Mouse (Mus musculus): ENCODE measurements around the gene Alkbh1. TPM values are rescaled to one million over a fixed set of nuclear protein-coding genes. Genes with fewer than 3 reads are reported as not detected.
A peak's percentile ranks its signal among the peaks of the same experiment; 100 is the strongest.

The Alkbh1 gene
- polyA plus RNA-seq, 1 experiment = 12.7 TPM

DNA sequence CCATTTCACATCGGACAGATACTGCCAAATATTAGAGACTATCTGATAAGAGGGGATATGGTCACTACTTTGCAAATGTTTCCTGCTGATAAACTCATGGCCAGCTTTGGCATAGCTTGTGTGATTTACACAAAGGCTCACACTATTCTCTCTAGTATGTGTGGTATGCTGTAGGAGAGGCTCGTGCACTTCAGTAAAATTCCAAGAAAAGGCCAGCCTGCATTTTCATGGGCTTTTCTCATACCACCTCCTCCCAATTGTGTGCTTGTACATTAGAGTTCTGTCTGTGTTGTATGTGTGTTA lies 62.5 kb downstream of the Alkbh1 start:
- no peak overlapping the region for H3ac ChIP-seq (ENCODE audit: control insufficient read depth, insufficient read length, low read depth)
- H3K4me3 ChIP-seq (ENCODE audit: insufficient read depth, poor library complexity, severe bottlenecking) = no peak overlapping the region
- H3K79me3 ChIP-seq (ENCODE audit: low read depth) = peaks cover 75% of the 10 kb centered on the region
- H3K79me2 ChIP-seq (ENCODE audit: control insufficient read depth, insufficient read depth) = peaks cover 98% of the 10 kb centered on the region
- TF ChIP-seq MYOD1 (IDR thresholded peaks at IDR 0.05; ENCODE audit: control insufficient read depth, insufficient read length, low read depth) (no peak), USF1 (IDR thresholded peaks at IDR 0.05; ENCODE audit: low read depth) (no peak), FOSL1 (IDR thresholded peaks at IDR 0.05; ENCODE audit: insufficient read depth, low read length, poor library complexity, severe bottlenecking) (no peak), CEBPB (IDR thresholded peaks at IDR 0.05; ENCODE audit: low read depth) (no peak), MAX (IDR thresholded peaks at IDR 0.05) (no peak), MYOG (IDR thresholded peaks at IDR 0.05; ENCODE audit: control insufficient read depth, extremely low read depth, insufficient read length) (no peak), CTCF (IDR thresholded peaks at IDR 0.05; ENCODE audit: control insufficient read depth, insufficient read depth, insufficient read length) (no peak)
- H3K36me3 ChIP-seq (ENCODE audit: control insufficient read depth, insufficient read depth) = no peaks in the 10 kb centered on the region
- H3K27me3 ChIP-seq (ENCODE audit: control insufficient read depth, insufficient read depth, insufficient read length) = no peaks in the 10 kb centered on the region

DNA sequence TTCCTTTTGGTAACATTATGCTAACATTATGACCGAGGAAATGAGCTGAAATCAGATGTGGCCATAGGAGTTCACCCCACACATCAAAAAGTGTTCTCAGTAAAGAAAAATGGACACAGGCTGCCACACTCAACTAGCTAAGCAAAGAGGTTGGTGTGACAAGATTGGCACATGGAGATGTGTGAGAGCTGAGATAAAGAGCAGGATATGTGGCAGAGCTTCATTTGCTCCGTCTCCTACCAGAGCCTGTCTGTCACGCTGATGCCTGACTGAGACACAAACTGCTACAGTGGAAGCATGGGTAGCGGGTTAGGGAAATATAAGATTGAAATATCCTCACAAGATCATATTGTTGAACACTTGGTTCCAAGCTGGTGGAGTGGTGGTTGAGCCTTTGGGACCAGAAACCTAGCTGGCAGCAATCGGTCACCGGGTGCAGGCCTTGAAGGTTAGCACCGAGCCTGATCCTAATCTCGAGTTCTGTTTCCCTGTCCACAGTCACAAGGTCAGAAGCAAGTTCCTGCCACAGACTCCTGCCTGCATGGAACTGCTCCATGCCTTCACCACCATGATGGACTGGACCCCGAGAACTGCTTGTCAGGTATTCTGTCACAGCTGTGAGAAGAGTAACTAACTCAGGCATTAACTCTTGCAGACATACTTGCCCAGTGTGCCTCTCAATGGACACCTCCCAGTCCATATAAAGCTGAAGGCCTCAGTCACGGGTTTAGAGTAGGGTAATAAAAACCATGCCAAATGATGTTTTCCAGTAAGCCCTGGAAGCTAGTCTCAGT lies 63.0 kb downstream of the Alkbh1 start:
- H3K36me3 ChIP-seq (ENCODE audit: control insufficient read depth, insufficient read depth) = no peaks in the 10 kb centered on the region
- peaks cover 74% of the 10 kb centered on the region for H3K79me3 ChIP-seq (ENCODE audit: low read depth)
- TF ChIP-seq USF1 (IDR thresholded peaks at IDR 0.05; ENCODE audit: low read depth) (no peak), MYOG (IDR thresholded peaks at IDR 0.05; ENCODE audit: control insufficient read depth, extremely low read depth, insufficient read length) (no peak)
- no peaks in the 10 kb centered on the region for H3K27me3 ChIP-seq (ENCODE audit: control insufficient read depth, insufficient read depth, insufficient read length)
- H3ac ChIP-seq (ENCODE audit: control insufficient read depth, insufficient read length, low read depth) = no peak overlapping the region
- no peak overlapping the region for H3K4me3 ChIP-seq (ENCODE audit: insufficient read depth, poor library complexity, severe bottlenecking)
- H3K79me2 ChIP-seq (ENCODE audit: control insufficient read depth, insufficient read depth) = peaks cover 98% of the 10 kb centered on the region

GRCm38 (mm10) chr12:87379496-87379895 lies 64.3 kb downstream of the Alkbh1 start:
- Histone ChIP-seq H3K36me3 (ENCODE audit: control insufficient read depth, insufficient read depth) (no peaks in the 10 kb centered on the region), H3K79me2 (ENCODE audit: control insufficient read depth, insufficient read depth) (peaks cover 98% of the 10 kb centered on the region), H3K79me3 (ENCODE audit: low read depth) (peaks cover 67% of the 10 kb centered on the region), H3K27me3 (ENCODE audit: control insufficient read depth, insufficient read depth, insufficient read length) (no peaks in the 10 kb centered on the region), H3K4me3 (ENCODE audit: insufficient read depth, poor library complexity, severe bottlenecking) (no peak overlapping the region), H3ac (ENCODE audit: control insufficient read depth, insufficient read length, low read depth) (no peak overlapping the region)
- no peak for TF ChIP-seq CEBPB (IDR thresholded peaks at IDR 0.05; ENCODE audit: low read depth)
- no peak for TF ChIP-seq USF1 (IDR thresholded peaks at IDR 0.05; ENCODE audit: low read depth)
- TF ChIP-seq FOSL1 (IDR thresholded peaks at IDR 0.05; ENCODE audit: insufficient read depth, low read length, poor library complexity, severe bottlenecking) = no peak
- TF ChIP-seq CTCF (IDR thresholded peaks at IDR 0.05; ENCODE audit: control insufficient read depth, insufficient read depth, insufficient read length) = no peak
- no peak for TF ChIP-seq MYOD1 (IDR thresholded peaks at IDR 0.05; ENCODE audit: control insufficient read depth, insufficient read length, low read depth)

Small RNA genes lying within 50 kb of the gene (microRNA-seq; reads per million reads assigned to microRNA genes)
- gene Mir3068 (ENCODE audit: borderline microRNAs expressed) = 60.8 reads per million, percentile 70 among the genes with 10 or more reads in this experiment

Other genes starting within 250 kb of the Alkbh1 start
- gene Samd15, start 244.3 kb downstream of the Alkbh1 start, polyA plus RNA-seq (2012; fragmentation: generic; extraction: Trizol) = 0.26 TPM
- gene Tmed8, start 243.6 kb downstream of the Alkbh1 start, polyA plus RNA-seq (2012; fragmentation: generic; extraction: Trizol) = 2.6 TPM
- 0.18 TPM for gene Noxred1, start 205.3 kb downstream of the Alkbh1 start, polyA plus RNA-seq (2012; fragmentation: generic; extraction: Trizol)
- gene Vipas39, start 177.8 kb downstream of the Alkbh1 start, polyA plus RNA-seq (2012; fragmentation: generic; extraction: Trizol) = 23.2 TPM
- gene Ahsa1, start 177.5 kb downstream of the Alkbh1 start, polyA plus RNA-seq (2012; fragmentation: generic; extraction: Trizol) = 226 TPM
- gene Ism2, start 144.3 kb downstream of the Alkbh1 start, polyA plus RNA-seq (2012; fragmentation: generic; extraction: Trizol) = 0.18 TPM
- 44.7 TPM for gene Sptlc2, start 55.7 kb downstream of the Alkbh1 start, polyA plus RNA-seq (2012; fragmentation: generic; extraction: Trizol)
- gene Slirp, start 121 bp downstream of the Alkbh1 start, polyA plus RNA-seq (2012; fragmentation: generic; extraction: Trizol) = 84.9 TPM
- 41.7 TPM for gene Snw1, start 28.3 kb upstream of the Alkbh1 start, polyA plus RNA-seq (2012; fragmentation: generic; extraction: Trizol)
- not detected for gene Gm5788, start 50.7 kb upstream of the Alkbh1 start, polyA plus RNA-seq (2012; fragmentation: generic; extraction: Trizol)
- 0.05 TPM for gene Gm8300, start 70.3 kb upstream of the Alkbh1 start, polyA plus RNA-seq (2012; fragmentation: generic; extraction: Trizol)
- gene Oog1, start 158.7 kb upstream of the Alkbh1 start, polyA plus RNA-seq (2012; fragmentation: generic; extraction: Trizol) = 0.27 TPM
- 0.23 TPM for gene Gm4027, start 174.9 kb upstream of the Alkbh1 start, polyA plus RNA-seq (2012; fragmentation: generic; extraction: Trizol)
- not detected for gene Gm16381, start 200.6 kb upstream of the Alkbh1 start, polyA plus RNA-seq (2012; fragmentation: generic; extraction: Trizol)

Data from C2C12 (cell line).